Mouse (Mus musculus) embryonic facial prominence, embryonic 12.5 days (tissue): ENCODE measurements at regions not wholly inside any gene's neighbourhood (a gene's known extent, or its start where the extent isn't known, plus 50 kb on each side); places are given as distances from the start of the nearest gene placed in this dataset.

ENCODE experiments used
- ATAC-seq: fragments of 200-750 bp; cut with Nextera tagmentation; 2 replicates; pipeline ENCODE4 v1.8.0; 2017; ENCODE audit not compliant: insufficient number of reproducible peaks, insufficient read depth, low FRiP score, low TSS enrichment
- H3K27ac ChIP-seq: fragments of 300-500 bp; sonication (generic); 2 replicates; pipeline ENCODE4 v1.5.1; 2016; ENCODE audit warnings: mild to moderate bottlenecking
- H3K27me3 ChIP-seq: fragments of 300-500 bp; sonication (generic); 2 replicates; pipeline ENCODE4 v1.6.1; 2016; ENCODE audit warnings: mild to moderate bottlenecking, moderate library complexity
- H3K36me3 ChIP-seq: fragments of 300-500 bp; sonication (generic); 2 replicates; pipeline ENCODE4 v1.6.1; 2016; ENCODE audit warnings: mild to moderate bottlenecking
- H3K4me1 ChIP-seq: fragments of 300-500 bp; sonication (generic); 2 replicates; pipeline ENCODE4 v1.6.1; 2016
- H3K4me2 ChIP-seq: fragments of 300-500 bp; sonication (generic); replicated peaks from 2 replicates; pipeline ENCODE4 v1.6.1; 2016; ENCODE audit warnings: mild to moderate bottlenecking, moderate library complexity
- H3K4me3 ChIP-seq: fragments of 300-500 bp; sonication (generic); 2 replicates; pipeline ENCODE4 v1.5.1; 2016; ENCODE audit warnings: mild to moderate bottlenecking
- H3K9ac ChIP-seq: fragments of 300-500 bp; sonication (generic); 2 replicates; pipeline ENCODE4 v1.6.1; 2016; ENCODE audit warnings: mild to moderate bottlenecking, moderate library complexity
- H3K9me3 ChIP-seq: fragments of 300-500 bp; sonication (generic); 2 replicates; pipeline ENCODE4 v1.6.1; 2016; ENCODE audit warnings: mild to moderate bottlenecking, moderate library complexity
- WGBS: fragments of 180-500 bp; shearing (Covaris S2); methylation state at CpG from one replicate; pipeline ENCODE4 v1.1.7; 2016; 5-methylcytosine and 5-hydroxymethylcytosine counted together

GRCm38 (mm10) chr9:47081407-47081806 lies 82.9 kb downstream of the Gm4791 start:
- Histone ChIP-seq H3K9ac (no peak overlapping the region), H3K27ac (no peak overlapping the region), H3K4me3 (no peak overlapping the region), H3K4me2 (no peak overlapping the region), H3K27me3 (no peaks in the 10 kb centered on the region), H3K9me3 (no peaks in the 10 kb centered on the region), H3K4me1 (no peaks in the 10 kb centered on the region), H3K36me3 (no peaks in the 10 kb centered on the region)
- 95% methylated on average over 6 of the region's 6 CpGs for WGBS
- no peak for ATAC-seq

GRCm38 (mm10) chr9:47091796-47092195 lies 93.3 kb downstream of the Gm4791 start:
- no peak for ATAC-seq
- no peaks in the 10 kb centered on the region for H3K27me3 ChIP-seq
- WGBS: 92% methylated on average over 10 of the region's 10 CpGs
- no peaks in the 10 kb centered on the region for H3K9me3 ChIP-seq
- H3K4me1 ChIP-seq: no peaks in the 10 kb centered on the region
- no peaks in the 10 kb centered on the region for H3K36me3 ChIP-seq
- H3K27ac ChIP-seq: no peak overlapping the region
- no peak overlapping the region for H3K9ac ChIP-seq
- no peak overlapping the region for H3K4me2 ChIP-seq
- no peak overlapping the region for H3K4me3 ChIP-seq

GRCm38 (mm10) chr9:47095656-47096055 lies 97.1 kb downstream of the Gm4791 start:
- H3K4me3 ChIP-seq: no peak overlapping the region
- H3K9me3 ChIP-seq: no peaks in the 10 kb centered on the region
- no peaks in the 10 kb centered on the region for H3K36me3 ChIP-seq
- H3K9ac ChIP-seq: no peak overlapping the region
- H3K27me3 ChIP-seq: no peaks in the 10 kb centered on the region
- H3K27ac ChIP-seq: no peak overlapping the region
- ATAC-seq: no peak
- no peak overlapping the region for H3K4me2 ChIP-seq
- H3K4me1 ChIP-seq: no peaks in the 10 kb centered on the region
- 84% methylated on average over 4 of the region's 4 CpGs for WGBS

- H3K27ac ChIP-seq: no peak overlapping the region
- no peaks in the 10 kb centered on the region for H3K9me3 ChIP-seq
- WGBS: 74% methylated on average over 3 of the region's 3 CpGs
- H3K36me3 ChIP-seq: no peaks in the 10 kb centered on the region
- H3K9ac ChIP-seq: no peak overlapping the region
- H3K4me3 ChIP-seq: no peak overlapping the region
- H3K4me2 ChIP-seq: no peak overlapping the region
- H3K27me3 ChIP-seq: 0 out of 2 replicates have a peak, but pooled peaks cover 4% of the 10 kb centered on the region
- no peak for ATAC-seq
- no peaks in the 10 kb centered on the region for H3K4me1 ChIP-seq
Measured at GRCm38 (mm10) chr9:47103316-47103715, 104.8 kb downstream of the Gm4791 start.

GRCm38 (mm10) chr9:47103966-47104365 lies 105.4 kb downstream of the Gm4791 start:
- no peak overlapping the region for H3K4me2 ChIP-seq
- no peaks in the 10 kb centered on the region for H3K9me3 ChIP-seq
- H3K9ac ChIP-seq: no peak overlapping the region
- no peaks in the 10 kb centered on the region for H3K4me1 ChIP-seq
- H3K36me3 ChIP-seq: no peaks in the 10 kb centered on the region
- ATAC-seq: no peak
- WGBS: 92% methylated on average over 5 of the region's 5 CpGs
- no peak overlapping the region for H3K4me3 ChIP-seq
- H3K27me3 ChIP-seq: 0 out of 2 replicates have a peak, but pooled peaks cover 4% of the 10 kb centered on the region
- no peak overlapping the region for H3K27ac ChIP-seq

- Histone ChIP-seq H3K9me3 (no peaks in the 10 kb centered on the region), H3K36me3 (no peaks in the 10 kb centered on the region), H3K9ac (no peak overlapping the region), H3K4me2 (no peak overlapping the region), H3K27me3 (no peaks in the 10 kb centered on the region), H3K4me1 (no peaks in the 10 kb centered on the region), H3K27ac (no peak overlapping the region), H3K4me3 (no peak overlapping the region)
- 47% methylated on average over 5 of the region's 5 CpGs for WGBS
- ATAC-seq: no peak
Measured at GRCm38 (mm10) chr9:47108096-47108495, 109.6 kb downstream of the Gm4791 start.

GRCm38 (mm10) chr9:47119253-47119652 lies 120.7 kb downstream of the Gm4791 start:
- H3K4me1 ChIP-seq: no peaks in the 10 kb centered on the region
- ATAC-seq: no peak
- no peak overlapping the region for H3K4me3 ChIP-seq
- no peaks in the 10 kb centered on the region for H3K27me3 ChIP-seq
- H3K9ac ChIP-seq: no peak overlapping the region
- no peak overlapping the region for H3K27ac ChIP-seq
- no peaks in the 10 kb centered on the region for H3K36me3 ChIP-seq
- no peak overlapping the region for H3K4me2 ChIP-seq
- 79% methylated on average over 8 of the region's 8 CpGs for whole genome bisulfite sequencing
- no peaks in the 10 kb centered on the region for H3K9me3 ChIP-seq

- 71% methylated on average over 2 of the region's 2 CpGs for WGBS
- Histone ChIP-seq H3K4me3 (no peak overlapping the region), H3K4me2 (no peak overlapping the region), H3K27ac (no peak overlapping the region), H3K36me3 (no peaks in the 10 kb centered on the region), H3K9me3 (no peaks in the 10 kb centered on the region), H3K9ac (no peak overlapping the region), H3K4me1 (no peaks in the 10 kb centered on the region), H3K27me3 (no peaks in the 10 kb centered on the region)
- no peak for ATAC-seq
Measured at GRCm38 (mm10) chr9:47123113-47123512, 124.6 kb downstream of the Gm4791 start.

GRCm38 (mm10) chr9:47125517-47125916 lies 127.0 kb downstream of the Gm4791 start:
- Histone ChIP-seq H3K4me1 (no peaks in the 10 kb centered on the region), H3K36me3 (no peaks in the 10 kb centered on the region), H3K9me3 (no peaks in the 10 kb centered on the region), H3K4me2 (no peak overlapping the region), H3K9ac (no peak overlapping the region), H3K27ac (no peak overlapping the region), H3K4me3 (no peak overlapping the region), H3K27me3 (no peaks in the 10 kb centered on the region)
- no peak for ATAC-seq
- WGBS: 89% methylated on average over 3 of the region's 3 CpGs

GRCm38 (mm10) chr9:47126236-47126635 lies 127.7 kb downstream of the Gm4791 start:
- Histone ChIP-seq H3K4me2 (no peak overlapping the region), H3K36me3 (no peaks in the 10 kb centered on the region), H3K27me3 (no peaks in the 10 kb centered on the region), H3K9me3 (no peaks in the 10 kb centered on the region), H3K4me3 (no peak overlapping the region), H3K27ac (no peak overlapping the region), H3K9ac (no peak overlapping the region), H3K4me1 (no peaks in the 10 kb centered on the region)
- no peak for ATAC-seq
- 70% methylated on average over 2 of the region's 2 CpGs for WGBS

- Histone ChIP-seq H3K4me1 (no peaks in the 10 kb centered on the region), H3K27ac (no peak overlapping the region), H3K9ac (no peak overlapping the region), H3K27me3 (no peaks in the 10 kb centered on the region), H3K36me3 (no peaks in the 10 kb centered on the region), H3K4me3 (no peak overlapping the region), H3K9me3 (no peaks in the 10 kb centered on the region), H3K4me2 (no peak overlapping the region)
- ATAC-seq: no peak
- WGBS: 86% methylated on average over 11 of the region's 11 CpGs
Measured at GRCm38 (mm10) chr9:47127756-47128424, 129.3 kb downstream of the Gm4791 start.

GRCm38 (mm10) chr9:47129101-47129500 lies 130.6 kb downstream of the Gm4791 start:
- H3K9ac ChIP-seq: no peak overlapping the region
- no peak overlapping the region for H3K27ac ChIP-seq
- H3K4me3 ChIP-seq: no peak overlapping the region
- peaks cover 5% of the 10 kb centered on the region; the same call in 1 of the 2 replicates for H3K4me1 ChIP-seq
- no peaks in the 10 kb centered on the region for H3K27me3 ChIP-seq
- no peaks in the 10 kb centered on the region for H3K9me3 ChIP-seq
- H3K36me3 ChIP-seq: no peaks in the 10 kb centered on the region
- no peak for ATAC-seq
- H3K4me2 ChIP-seq: no peak overlapping the region
